Mouse (Mus musculus): ENCODE measurements around the gene Gm266. TPM values are rescaled to one million over a fixed set of nuclear protein-coding genes. Genes with fewer than 3 reads are reported as not detected.
"Not testable (repeated sequence)": the region's sequence is repeated elsewhere in the genome, so short reads cannot be mapped to it uniquely, and the experiment has no call there.

Gm266 gene
- 1 to 10 TPM; 4.7 to 6.5 TPM for total RNA-seq (2021)
- long read RNA-seq, experiment 1, partial matches to known transcripts, result 0 of 1 reads
- long read RNA-seq, experiment 1, other reads (novel, unspliced or antisense), result 0 of 1 reads
- long read RNA-seq, experiment 2, partial matches to known transcripts, result 0 of 3 reads
- long read RNA-seq, experiment 2, other reads (novel, unspliced or antisense), result 0 of 3 reads

DNA sequence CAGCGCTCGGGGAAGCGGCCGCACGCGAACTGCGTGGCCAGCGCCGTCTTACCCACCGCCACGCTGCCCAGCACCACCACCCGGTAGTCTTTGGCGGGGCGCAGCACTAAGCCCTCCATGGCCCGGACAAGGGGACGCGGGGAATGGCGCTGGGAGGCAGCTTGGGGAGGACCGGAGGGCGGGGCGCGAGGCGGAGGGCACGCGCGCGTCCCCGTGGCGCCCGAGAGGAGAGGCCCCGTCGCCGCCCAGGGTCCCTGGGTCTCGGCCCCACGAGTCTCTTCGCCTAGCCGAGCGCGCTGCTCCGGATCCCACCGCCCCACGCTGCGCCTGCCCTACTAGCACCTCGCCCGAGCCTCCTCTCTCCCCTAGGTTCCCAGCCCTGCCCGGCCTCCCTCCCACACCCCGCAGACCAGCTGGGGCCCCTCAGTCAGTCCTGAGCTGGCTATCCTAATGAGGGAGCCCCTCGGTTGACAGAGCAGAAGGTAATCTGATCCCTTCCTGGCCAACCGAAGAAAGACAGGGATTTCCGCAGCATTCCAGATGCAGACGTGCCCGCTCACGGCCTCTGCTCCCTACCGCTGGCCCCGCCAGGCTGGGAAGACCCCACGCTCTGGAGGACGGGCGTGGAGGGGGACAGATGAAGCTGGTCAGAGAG is at the start of gene Gm266:
Gene Gm266, minus strand, starts transcription at position 172 of the 655 bp plus-strand sequence.
- peak; percentile 55 for DNase-seq

DNA sequence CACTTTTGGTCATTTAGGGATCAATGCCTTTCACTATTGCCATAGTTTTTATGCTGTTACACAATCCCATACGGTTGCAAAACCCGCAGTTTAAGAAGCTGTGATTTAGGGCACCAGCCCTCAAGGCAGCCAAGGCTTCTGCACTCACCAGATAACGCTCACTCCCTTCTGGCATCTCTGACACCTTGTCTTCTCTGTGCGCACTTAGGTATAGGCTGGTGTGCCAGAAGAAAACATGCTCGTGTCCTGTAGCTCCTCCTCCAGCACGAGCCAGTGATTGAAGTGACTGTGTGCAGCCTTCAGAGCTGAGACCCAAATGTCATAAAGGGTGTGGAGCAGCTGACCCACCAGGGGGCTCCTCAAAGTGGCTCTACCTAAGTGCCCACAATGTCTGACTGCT is 49.7 kb upstream of the Gm266 start:
- DNase-seq, result no peak

DNA sequence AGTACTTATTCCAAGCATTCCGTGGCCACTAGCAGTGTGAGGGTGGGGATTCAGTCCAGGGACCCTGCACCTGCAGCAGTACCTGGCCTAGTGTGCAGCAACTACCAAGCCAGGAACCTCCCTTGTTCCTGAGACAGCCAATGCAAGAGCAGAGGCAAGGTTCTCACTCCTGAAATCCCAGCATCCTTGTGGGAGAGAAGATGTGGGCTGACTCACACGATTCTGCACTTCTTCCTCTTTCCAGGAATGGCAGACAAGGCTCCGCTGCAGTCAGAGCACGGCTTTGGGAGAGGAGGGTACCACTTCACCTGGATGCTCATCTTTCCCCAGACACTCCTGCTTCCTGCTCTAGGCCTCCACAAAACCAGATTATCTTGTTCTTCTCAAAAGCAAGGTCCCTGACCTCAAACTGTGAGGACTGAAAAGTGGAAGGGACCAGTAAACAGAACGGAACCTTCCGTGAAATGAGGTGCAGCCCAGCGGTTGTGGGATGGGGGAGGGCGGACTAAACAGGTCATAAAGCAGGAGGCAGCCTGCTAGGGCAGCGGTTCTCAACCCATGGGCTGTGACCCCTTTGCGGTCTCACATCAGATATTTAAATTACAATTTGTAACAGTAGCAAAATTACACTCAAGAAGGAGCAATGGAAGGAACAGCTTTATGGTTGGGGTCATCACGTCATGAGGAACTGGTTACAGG is 47.6 kb upstream of the Gm266 start:
- DNase-seq, result no peak

DNA sequence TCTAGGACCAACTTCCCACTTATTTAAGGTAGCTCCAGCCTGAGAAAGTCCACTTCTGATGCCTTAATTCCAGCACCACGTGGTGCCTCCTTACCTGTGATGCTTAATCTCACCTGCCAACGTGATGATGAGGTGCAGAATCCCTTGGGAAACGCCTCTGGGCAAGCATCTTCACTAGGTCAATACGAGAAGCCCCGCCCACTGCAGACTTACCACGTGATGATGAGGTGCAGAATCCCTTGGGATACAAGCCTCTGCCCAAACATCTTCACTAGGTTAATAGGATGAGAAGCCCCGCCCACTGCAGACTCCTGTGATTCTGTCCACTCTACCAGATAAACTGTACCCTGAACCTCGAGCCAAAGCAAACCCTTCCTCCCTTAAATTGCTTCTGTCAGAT is 43.6 kb upstream of the Gm266 start:
- DNase-seq, result no peak

DNA sequence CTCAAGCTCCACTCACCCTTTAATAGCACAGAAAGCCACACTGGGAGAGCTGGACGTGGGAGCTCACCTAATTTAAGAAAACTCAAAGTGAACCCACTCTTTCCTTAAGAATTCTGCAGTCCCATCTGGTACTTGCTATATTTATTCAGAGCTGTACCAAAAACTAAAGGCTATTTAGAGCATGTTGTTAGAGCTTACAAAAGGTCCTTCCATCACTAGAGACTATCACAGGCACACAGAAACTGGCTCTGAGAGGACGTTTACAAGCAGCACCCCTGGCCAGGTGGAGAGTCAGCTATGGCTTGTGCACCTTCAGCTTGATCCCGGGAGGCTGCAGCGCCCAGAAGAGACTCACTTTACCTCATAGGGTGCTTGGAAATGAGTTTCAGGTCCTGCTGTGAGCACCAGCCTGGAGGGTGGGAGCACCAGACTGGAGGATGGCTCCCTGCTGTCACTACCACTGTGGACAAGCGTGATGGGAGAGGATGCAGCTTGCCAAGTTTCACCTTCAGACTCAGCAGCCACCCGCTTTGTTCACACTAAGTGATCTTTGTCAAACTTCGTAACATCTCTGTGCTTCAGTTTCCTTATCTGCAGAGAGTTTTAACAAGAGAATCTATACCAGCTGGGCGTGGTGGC is 42.1 kb upstream of the Gm266 start:
- DNase-seq, result no peak

DNA sequence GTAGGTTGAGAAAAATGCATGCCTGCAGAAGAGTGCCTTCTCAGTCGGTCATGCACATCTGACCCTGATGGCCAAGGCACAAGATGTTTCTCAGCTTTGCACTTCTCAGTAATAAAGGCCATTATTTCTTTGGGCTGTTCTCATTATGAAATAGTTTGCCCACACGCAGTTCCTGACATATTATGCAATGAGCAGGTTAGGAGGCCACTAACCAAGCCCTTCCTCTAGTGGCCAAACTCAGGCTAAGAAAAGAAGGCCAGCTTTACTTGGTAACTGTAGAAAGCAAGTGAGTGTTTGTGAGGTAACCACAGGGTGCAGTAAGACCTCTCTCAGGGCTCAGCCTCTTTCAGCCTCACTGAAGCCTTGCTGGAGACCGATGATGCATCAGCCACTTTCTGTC is 39.3 kb upstream of the Gm266 start:
- DNase-seq, result no peak

DNA sequence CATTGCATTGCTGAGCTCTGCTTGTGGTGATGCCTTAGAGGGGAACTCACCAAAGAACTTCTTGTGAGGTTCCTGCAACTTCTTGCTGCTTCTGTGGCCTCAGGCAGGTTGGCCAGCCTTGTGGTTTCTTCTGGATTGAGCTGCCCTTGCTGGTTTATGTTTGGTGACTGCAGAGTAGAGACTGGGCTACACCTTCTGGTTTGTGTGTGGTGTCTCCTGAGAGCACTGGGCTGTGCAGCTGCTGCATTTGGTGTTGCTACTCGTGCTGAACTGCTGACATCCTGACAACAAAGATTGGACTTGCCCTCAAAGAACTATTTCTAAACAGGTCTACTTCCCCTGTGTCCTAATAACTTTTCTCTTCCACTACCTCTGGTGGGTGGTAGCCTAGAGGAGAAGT is 38.8 kb upstream of the Gm266 start:
- no peak for DNase-seq

DNA sequence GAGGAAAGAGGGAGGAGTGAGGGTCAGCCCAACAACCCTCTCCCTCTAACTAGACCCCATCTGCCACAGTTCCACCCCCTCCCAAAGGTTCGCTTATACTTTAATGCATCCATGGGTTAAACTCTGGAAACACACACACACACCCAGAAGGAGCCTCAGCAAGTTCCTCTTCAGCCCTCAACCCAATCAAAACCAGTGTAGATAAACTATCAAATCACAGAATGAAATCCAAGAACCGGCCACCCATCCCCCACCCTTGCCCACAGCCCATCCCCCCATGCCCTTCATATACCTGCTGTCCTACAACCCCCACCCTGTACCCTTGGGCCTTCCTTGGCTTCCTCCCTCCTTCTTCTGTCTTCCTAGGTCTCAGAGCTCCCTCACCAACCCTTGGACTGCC is 35.4 kb upstream of the Gm266 start:
- DNase-seq, result no peak

DNA sequence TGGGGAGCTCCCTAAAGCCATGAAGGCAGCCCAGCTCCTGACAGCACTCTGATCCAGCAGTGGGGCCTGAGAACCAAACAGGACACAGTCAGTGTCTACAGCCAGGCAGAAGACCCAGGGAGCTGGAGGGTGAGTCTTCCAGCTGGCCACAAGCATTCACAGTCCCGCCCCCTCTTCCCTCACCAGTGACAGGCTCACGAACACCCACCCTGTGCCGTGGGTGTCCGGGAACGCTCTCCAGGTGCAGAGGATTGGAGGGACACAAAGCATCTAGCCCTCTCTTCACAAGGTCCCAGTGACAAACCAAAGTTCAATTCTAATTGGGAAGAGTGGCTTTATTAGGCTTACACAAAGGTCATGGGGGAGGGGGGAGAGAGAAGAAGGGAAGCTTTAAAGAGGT is 34.2 kb upstream of the Gm266 start:
- DNase-seq, result no peak

DNA sequence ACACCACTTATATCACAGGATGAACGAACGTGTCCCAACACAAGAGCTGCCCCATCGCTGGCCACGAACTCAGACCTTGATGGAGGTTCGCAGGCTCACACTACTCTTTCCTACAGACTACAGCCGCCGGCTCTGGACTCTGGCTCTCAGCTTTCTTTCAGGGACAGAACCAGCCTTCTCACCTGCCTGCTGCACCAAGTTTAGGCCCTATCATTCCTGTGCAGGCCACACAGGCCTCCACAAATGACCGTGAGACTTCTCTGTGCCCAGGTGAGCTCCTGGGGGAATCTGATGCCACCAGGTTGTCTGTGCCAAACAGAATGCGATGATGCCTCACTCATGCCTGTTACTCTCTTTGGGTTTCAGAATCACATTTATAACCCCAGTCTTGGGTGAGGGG is 32.8 kb upstream of the Gm266 start:
- DNase-seq, result no peak

DNA sequence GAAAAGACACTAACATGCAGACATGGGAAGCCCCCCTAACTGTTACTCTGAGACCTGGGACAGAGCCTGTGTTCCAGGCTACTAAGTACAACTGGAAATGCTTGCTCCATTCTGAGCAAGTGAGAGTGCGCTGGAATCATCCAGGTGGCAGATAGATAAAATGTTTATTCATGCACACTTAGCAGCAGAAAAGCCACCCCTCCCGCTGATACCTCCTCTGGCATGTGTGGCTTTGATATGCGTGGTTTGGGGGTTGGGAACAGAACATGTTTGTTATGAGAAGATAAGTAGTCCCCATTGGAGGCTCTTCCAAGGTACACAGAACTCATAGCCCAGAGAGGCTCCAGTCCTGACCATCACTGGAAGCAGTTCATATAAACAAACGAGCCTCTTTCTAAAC is 32.3 kb upstream of the Gm266 start:
- DNase-seq, result no peak

DNA sequence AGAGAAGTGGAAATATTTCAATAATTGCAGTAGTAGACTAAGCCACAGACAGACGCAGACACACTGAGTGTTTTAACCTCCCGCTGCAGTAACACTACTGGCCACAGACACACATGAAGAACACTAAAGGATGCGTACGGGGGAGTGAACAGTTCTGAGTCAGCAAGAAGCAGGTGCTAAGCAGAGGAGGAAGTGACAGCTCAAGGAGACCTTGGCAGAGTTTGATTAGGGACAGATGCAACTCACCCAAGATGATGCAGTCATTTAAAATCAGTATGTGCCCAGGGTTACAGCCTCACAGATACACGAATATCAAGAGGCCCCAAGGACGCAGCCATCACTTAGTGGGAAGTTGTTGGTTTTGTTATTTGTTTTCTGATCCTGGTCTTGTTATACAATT is 31.2 kb upstream of the Gm266 start:
- no peak for DNase-seq

DNA sequence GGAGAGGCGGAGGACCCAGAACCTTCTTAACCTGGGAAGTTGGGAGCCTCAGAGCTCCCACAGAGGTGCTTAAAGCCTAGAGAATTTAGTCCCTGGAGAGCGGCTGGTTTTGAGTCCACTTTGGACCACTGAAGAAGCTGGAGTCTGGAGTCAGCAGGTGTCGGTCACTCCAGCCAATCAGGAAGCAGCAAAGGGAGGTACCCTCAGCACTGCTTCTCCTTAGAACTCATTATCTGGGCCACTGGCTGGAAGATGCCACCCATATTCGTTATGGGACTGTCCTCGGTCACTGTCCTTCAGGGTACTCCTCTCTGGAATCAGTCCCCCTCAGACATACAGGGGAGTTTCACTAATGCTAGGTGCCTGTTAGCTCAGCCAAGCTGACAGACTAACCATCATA is 30.3 kb upstream of the Gm266 start:
- no peak for DNase-seq

DNA sequence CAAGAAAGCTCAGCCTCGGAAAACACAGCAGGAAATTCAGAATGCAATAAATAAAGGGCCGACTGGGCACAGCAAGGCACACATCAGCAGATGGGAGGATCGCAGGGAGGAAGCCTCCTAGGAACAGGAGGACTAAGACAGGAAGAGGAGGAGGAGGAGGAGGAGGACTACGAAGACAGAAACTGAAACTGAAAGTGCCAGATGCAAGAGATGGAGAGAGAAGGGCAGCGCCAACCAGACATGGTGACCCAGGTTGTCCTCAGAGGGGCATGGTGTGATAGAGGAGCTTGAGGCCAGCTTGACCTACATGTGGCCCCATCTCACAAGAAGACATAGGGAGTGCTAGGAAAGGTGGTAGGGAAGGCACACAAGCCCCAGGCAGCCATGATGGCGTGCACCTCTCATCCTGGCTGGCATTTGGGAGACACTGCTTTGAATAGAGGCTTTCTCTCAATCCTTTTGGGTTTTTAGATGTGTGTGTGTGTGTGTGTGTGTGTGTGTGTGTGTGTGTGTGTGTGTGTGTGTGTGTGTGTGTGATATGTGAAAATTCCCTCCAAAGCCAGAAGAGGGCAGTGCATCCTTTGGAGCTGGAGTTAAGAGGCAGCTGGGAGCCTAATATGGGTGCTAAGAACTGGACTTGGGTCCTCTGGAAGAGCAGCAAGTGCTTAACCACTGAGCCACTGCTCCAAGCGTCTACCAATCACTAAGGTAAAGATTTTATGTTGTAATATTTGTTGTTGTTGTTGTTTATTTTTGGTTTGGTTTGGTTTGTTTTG is 29.4 kb upstream of the Gm266 start:
- no peak for DNase-seq

DNA sequence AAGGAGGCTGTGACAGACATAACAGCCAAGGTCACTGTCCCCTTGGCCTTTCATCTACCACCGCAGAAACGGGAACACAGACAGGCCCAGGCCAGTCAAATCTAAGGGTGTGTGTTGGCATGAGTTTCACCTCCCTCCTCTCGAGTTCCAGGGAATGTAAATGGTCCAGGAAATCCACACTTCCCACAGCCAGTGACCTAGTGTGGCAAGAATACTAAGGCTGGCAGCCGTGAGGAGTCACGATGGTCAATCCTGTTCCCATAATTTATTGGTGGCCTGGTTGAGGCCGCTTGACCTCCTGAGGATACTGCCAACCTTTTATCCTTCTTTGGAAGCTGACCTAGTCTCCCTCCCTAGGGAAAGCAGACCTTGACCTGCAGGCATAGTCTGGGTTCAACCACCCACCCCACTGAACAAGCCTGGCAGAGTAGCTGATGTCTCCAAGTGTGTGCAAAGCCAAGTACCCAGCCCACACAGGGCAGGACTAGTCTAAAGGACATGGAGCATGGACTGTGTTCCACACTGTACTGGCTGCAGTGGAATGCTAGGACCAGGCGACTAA is 28.7 kb upstream of the Gm266 start:
- DNase-seq, result no peak

DNA sequence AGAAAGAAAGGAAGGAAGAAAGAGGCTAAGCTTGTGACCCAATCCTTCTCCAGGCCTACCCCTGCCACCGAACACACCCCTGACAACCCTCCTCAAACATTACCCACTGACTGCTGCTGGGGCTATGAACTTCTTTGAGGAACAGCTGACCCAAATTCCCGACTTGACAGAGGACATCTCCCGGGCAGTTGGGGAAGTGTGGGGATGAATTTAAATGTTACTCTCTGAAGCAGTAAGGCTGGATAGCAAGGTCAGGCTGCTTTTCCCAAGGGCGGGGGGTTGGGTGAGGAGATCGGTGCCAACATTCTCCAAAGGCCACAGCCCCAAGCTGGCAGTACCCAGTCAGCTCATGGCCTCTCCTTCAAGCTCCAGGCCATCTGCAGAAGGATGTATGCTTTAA is 28.1 kb upstream of the Gm266 start:
- no peak for DNase-seq

DNA sequence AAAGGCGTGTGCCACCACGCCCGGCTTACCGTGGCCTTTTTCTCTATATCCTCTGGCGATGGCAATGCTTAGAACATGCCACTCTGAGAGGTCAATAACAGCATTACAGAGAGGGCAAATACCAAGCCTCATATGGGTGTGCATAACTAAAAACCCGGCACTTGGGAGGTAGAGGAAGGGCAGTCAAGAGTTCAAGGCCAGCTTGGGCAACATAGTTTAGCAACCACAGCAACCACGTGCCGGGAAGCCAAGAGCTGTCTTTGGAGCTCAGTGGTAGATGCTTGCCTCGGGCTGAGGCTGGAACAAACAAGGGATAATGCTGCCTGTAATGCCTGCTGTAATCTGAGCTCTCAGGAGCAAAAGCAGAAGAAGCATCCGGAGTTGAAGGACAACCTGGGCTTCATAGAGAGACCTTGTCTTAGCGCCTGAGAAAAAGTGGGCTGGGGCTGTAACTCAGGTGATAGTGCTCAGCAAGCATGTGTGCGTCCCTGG is 27.0 kb upstream of the Gm266 start:
- DNase-seq, result no peak

DNA sequence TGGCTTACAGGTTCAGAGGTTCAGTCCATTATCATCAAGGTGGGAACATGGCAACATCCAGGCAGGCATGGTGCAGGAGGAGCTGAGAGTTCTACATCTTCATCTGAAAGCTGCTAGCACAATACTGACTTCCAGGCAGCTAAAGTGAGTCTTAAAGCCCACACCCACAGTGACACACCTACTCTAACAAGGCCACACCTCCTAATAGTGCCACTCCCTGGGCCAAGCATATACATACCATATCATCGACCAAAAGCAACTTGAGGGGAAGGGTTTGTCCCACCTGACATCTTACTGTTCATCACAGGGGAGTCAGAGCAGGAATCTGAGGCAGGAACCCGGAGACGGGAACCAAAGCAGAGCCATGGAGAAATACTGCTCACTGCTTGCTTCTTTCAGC is 22.8 kb upstream of the Gm266 start:
- DNase-seq, result not testable (repeated sequence)

DNA sequence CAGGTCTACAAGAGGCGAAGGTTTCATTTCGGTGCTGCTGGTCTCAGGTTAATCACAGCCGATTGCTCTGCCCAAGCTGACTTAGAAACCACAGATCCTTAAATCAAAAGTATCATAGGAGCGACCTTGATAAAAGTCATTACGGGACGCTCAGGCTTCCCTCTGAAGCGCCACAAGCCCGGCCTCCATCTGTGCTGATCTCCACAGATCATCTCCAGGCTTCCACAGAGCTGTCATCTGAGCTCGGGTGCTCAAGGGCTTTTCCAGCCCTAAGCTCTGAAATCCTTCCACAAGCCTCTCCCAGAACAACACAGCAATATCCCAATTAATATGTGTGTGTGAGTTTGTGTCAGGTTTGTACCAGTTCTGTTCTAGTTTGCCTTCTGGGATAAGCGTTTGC is 22.3 kb upstream of the Gm266 start:
- DNase-seq, result no peak

DNA sequence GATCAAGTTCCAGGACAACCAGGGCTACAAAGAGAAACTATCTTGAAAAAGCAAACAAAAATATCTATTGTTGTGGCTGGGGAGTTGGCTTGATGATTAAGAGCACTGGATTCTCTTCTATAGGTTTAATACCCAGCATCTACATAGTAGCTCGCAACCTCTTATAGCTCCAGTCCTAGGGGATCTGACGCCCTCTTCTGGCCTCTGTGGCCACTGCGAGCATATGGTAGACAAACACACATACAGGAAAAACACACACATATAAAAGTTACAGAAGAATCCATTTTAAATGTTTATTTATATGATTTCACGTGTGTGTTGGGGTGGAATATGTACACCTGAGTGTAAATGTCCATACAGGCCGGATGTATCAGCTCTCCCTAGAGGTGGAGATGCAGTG is 21.4 kb upstream of the Gm266 start:
- no peak for DNase-seq

DNA sequence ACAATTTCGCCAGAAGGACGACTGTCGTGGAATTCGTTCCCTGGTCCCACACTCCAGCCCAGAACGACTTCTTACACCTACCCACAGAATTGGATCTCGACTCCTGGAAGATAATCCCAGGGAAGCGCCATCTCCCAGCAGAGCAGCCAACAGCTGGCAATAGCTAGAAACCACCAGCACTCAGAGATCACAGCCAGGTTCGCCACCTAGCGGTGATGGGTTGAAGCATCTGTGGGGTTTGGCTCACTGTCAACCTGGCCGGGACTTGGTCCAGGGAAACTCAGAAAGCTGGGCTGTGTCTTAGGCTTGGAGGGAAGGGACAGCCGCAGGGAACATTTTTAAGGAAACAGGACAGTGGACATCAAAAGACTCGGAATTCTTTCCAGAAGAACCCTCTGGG is 19.3 kb upstream of the Gm266 start:
- DNase-seq, result peak; percentile 98

DNA sequence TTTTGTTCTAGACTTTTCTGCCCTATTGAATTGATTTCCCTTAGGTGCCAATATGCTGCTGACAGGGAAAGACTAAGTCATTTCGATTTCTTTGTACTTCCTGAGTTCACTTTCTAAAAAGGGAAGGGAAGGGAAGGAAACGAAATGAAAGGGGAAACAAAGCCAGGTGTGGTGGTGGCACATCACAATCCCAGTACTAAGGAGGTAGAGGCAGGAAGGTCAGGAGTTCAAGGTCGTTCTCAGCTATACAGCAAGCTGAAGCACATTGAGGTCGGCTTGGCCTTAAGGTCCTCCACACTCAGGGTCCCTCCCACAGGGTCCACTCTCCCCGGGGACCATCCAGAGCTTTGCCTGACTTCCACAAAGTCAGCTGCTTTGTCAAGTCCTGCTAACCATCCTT is 17.9 kb upstream of the Gm266 start:
- no peak for DNase-seq

Data from gastrocnemius, postnatal 10 days (tissue).